Comparison of ENCODE assay signal across 8 mouse cellular contexts in the genomic region with DNA sequence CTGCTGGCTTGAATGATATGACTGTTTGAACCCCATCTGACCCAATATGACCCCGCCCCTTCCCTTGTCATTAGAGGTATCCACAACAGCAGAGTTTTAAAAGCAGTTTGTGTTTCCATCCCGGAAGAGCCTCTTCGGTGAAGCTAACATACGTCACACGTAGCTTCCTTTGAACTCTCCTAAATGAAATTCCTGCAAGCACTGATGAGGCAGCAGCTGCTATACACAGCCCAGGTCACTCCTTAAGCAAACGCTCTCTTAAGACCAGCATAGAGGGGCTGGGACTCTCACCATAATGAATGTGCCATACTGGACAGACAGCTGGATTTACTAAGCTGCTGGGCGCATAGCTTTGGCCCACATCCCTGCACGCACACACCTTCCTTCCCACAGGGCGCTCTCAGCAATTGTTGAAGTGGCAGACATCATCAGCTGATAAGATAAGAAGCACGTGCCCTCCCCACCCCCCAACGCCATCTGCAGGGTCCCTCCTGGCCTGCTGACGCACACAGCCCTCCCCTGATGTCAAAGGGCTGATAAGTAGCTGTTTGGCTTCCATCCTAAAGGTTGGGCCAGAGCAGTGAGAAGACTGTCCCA.
A peak's percentile ranks its signal among the peaks of the same experiment; 100 is the strongest.
DNase-seq lines count a peak whose midpoint lies in the region; ATAC-seq lines count a peak whose summit lies in the region.

No protein-coding gene starts in this region.

- H3K36me3 ChIP-seq in hindbrain, embryonic 10.5 days, result no peaks in the 10 kb centered on the region; the same call in 1 of the 2 replicates
- no peaks in the 10 kb centered on the region for H3K36me3 ChIP-seq in hindbrain, embryonic 14.5 days (replicated peaks; ENCODE audit: control insufficient read depth, insufficient read depth)
- H3K36me3 ChIP-seq in limb, embryonic 13.5 days, result no peaks in the 10 kb centered on the region
- H3K36me3 ChIP-seq in stomach, embryonic 16.5 days (ENCODE audit: control insufficient read depth, insufficient read depth, low read length), result no peaks in the 10 kb centered on the region

- H3K4me1 ChIP-seq in hindbrain, embryonic 10.5 days (replicated peaks), result peaks cover 40% of the 10 kb centered on the region
- peaks cover 6% of the 10 kb centered on the region for H3K4me1 ChIP-seq in hindbrain, embryonic 14.5 days (replicated peaks; ENCODE audit: control insufficient read depth, insufficient read depth, low read length)
- peaks cover 16% of the 10 kb centered on the region for H3K4me1 ChIP-seq in limb, embryonic 13.5 days
- H3K4me1 ChIP-seq in stomach, embryonic 16.5 days (ENCODE audit: control insufficient read depth, insufficient read depth, low read length), result peaks cover 7% of the 10 kb centered on the region

- WGBS in hindbrain, embryonic 10.5 days, result 63% methylated on average over 12 of the region's 12 CpGs
- WGBS in hindbrain, embryonic 14.5 days, result 35% methylated on average over 12 of the region's 12 CpGs
- 28% methylated on average over 12 of the region's 12 CpGs for WGBS in limb, embryonic 13.5 days
- WGBS in stomach, embryonic 16.5 days, result 16% methylated on average over 12 of the region's 12 CpGs

- ATAC-seq in hindbrain, embryonic 14.5 days (ENCODE audit: low FRiP score), result no peak
- peak; percentile 6 to 18; a peak in 1 of 4 replicates for ATAC-seq in hematopoietic stem cell, adult 5-6 weeks (replicated peaks in 1 of 2; ENCODE audit: insufficient read depth in 1 of 2, low FRiP score in 2 of 2, low TSS enrichment in 1 of 2, low read depth in 1 of 2, poor library complexity in 2 of 2, severe bottlenecking in 2 of 2)
- peak; percentile 59; the same call in 1 of the 2 replicates for ATAC-seq in limb, embryonic 13.5 days (ENCODE audit: low FRiP score, low read depth)
- ATAC-seq in stomach, embryonic 16.5 days (ENCODE audit: insufficient read depth, low FRiP score), result peak; percentile 54; the same call in 1 of the 2 replicates

- no peaks in the 10 kb centered on the region for H3K9me3 ChIP-seq in hindbrain, embryonic 10.5 days
- H3K9me3 ChIP-seq in hindbrain, embryonic 14.5 days (ENCODE audit: control insufficient read depth, low read length), result no peaks in the 10 kb centered on the region
- no peaks in the 10 kb centered on the region for H3K9me3 ChIP-seq in limb, embryonic 13.5 days
- no peaks in the 10 kb centered on the region for H3K9me3 ChIP-seq in stomach, embryonic 16.5 days (replicated peaks; ENCODE audit: control insufficient read depth, low read length)

- H3K27ac ChIP-seq in hindbrain, embryonic 10.5 days, result peak overlapping the region; percentile 29; the same call in 1 of the 2 replicates
- no peak overlapping the region for H3K27ac ChIP-seq in hindbrain, embryonic 14.5 days
- no peak overlapping the region for H3K27ac ChIP-seq in limb, embryonic 13.5 days
- no peak overlapping the region; the same call in 1 of the 2 replicates for H3K27ac ChIP-seq in stomach, embryonic 16.5 days (ENCODE audit: low read length)

- no peak overlapping the region for H3K4me3 ChIP-seq in hindbrain, embryonic 10.5 days
- H3K4me3 ChIP-seq in hindbrain, embryonic 14.5 days (replicated peaks; ENCODE audit: low read length), result no peak overlapping the region
- no peak overlapping the region for H3K4me3 ChIP-seq in limb, embryonic 13.5 days
- H3K4me3 ChIP-seq in stomach, embryonic 16.5 days (replicated peaks; ENCODE audit: low read length), result peak overlapping the region; percentile 17

- peak; percentile 13 for DNase-seq in hindbrain, embryonic 10.5 days (ENCODE audit: low spot score)
- no peak for DNase-seq in hindbrain, embryonic 14.5 days (ENCODE audit: low spot score)
- peak; percentile 45 for DNase-seq in embryo, embryonic 10.5 days (ENCODE audit: low spot score)
- no peak for DNase-seq in frontal cortex, postnatal 25 days (ENCODE audit: low spot score in 2 of 2)
- DNase-seq in urinary bladder, adult 2 months (ENCODE audit: low spot score), result no peak

- no peak overlapping the region for H3K9ac ChIP-seq in hindbrain, embryonic 14.5 days
- no peak overlapping the region for H3K9ac ChIP-seq in limb, embryonic 13.5 days
- H3K9ac ChIP-seq in stomach, embryonic 16.5 days (ENCODE audit: low read length), result 0 out of 2 replicates have a peak overlapping the region, but pooled peaks have one; percentile 40

- H3K4me2 ChIP-seq in hindbrain, embryonic 14.5 days (replicated peaks), result no peak overlapping the region
- peak overlapping the region; percentile 28 for H3K4me2 ChIP-seq in limb, embryonic 13.5 days (replicated peaks)
- H3K4me2 ChIP-seq in stomach, embryonic 16.5 days (ENCODE audit: low read depth, low read length), result peak overlapping the region; percentile 36

- no peaks in the 10 kb centered on the region for H3K27me3 ChIP-seq in hindbrain, embryonic 10.5 days (ENCODE audit: insufficient read depth, poor library complexity, severe bottlenecking)
- no peaks in the 10 kb centered on the region for H3K27me3 ChIP-seq in hindbrain, embryonic 14.5 days (ENCODE audit: control insufficient read depth, insufficient read depth, low read length)
- H3K27me3 ChIP-seq in limb, embryonic 13.5 days, result no peaks in the 10 kb centered on the region
- H3K27me3 ChIP-seq in stomach, embryonic 16.5 days (ENCODE audit: control insufficient read depth, insufficient read depth, low read length), result no peaks in the 10 kb centered on the region

Comparison
In these comparisons a context has a peak if more than half of its experiments do, and no peak if none do; other contexts are left out.
1. DNase-seq: peak in hindbrain, embryonic 10.5 days (single experiment) and embryo, embryonic 10.5 days (single experiment); none in hindbrain, embryonic 14.5 days (single experiment), frontal cortex, postnatal 25 days (0 of 2) and urinary bladder, adult 2 months (single experiment).